Mouse (Mus musculus) layer of hippocampus, postnatal 10 days (tissue): ENCODE measurements at regions not wholly inside any gene's neighbourhood (a gene's known extent, or its start where the extent isn't known, plus 50 kb on each side); places are given as distances from the start of the nearest gene placed in this dataset.
"Not testable (repeated sequence)": the region's sequence is repeated elsewhere in the genome, so short reads cannot be mapped to it uniquely, and the experiment has no call there.

Experiments
- DNase-seq, 2 experiments: peaks; one replicate each; pipeline ENCODE4 v3.0.0; 2021; ENCODE audit warnings: low spot score in 2 of 2

- DNase-seq: no peak
Measured at GRCm38 (mm10) chr16:51169294-51169693, 578.3 kb upstream of the Ccdc54 start.

GRCm38 (mm10) chr16:51160768-51161167, 569.8 kb upstream of the Ccdc54 start:
- DNase-seq: no peak

DNA sequence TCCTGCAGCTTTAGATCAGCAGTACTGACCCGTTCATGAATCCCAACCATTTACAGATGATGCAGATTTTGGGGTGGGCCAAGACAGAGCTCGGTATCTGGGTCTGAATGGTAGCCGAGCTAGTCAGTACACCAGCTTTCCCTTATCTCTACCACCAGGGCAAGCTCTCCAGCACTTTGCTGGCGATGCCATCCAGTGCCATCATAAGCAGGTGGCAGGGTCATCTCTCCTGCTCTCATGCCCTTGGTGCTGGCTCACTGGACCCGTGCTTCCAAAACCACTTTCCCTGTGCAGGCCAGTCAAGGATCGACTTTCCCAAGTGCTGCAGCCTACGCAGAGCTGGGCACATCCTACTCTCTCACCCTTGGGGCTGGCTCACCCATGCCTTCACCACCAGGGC, 547.6 kb upstream of the Ccdc54 start:
- no peak for DNase-seq

GRCm38 (mm10) chr16:51119835-51120234, 528.9 kb upstream of the Ccdc54 start:
- DNase-seq: peak; percentile 27 to 46

- peak in 1 of 2 experiments; percentile 11 for DNase-seq
Measured at GRCm38 (mm10) chr16:51118365-51118764, 527.4 kb upstream of the Ccdc54 start.

DNA sequence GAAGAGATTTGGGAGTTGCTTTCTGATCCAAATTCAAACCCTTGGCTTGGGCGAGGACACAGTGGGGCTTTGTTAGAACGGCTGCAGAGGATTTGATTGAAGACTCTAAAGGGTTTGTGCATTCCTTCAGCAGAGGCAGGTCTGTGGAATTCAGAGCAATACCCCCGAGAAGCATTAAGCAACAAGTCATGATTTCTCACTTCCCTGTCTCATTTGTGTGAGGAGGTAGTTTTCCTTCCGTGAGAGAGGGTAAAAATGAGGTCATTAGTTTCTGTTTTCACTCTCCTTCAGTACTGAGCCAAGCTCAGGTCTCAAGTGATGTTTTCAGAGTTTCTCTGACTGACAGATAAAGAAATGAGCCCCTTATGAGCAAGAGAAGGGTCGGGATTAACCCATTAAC, 526.9 kb upstream of the Ccdc54 start:
- no peak for DNase-seq

DNA sequence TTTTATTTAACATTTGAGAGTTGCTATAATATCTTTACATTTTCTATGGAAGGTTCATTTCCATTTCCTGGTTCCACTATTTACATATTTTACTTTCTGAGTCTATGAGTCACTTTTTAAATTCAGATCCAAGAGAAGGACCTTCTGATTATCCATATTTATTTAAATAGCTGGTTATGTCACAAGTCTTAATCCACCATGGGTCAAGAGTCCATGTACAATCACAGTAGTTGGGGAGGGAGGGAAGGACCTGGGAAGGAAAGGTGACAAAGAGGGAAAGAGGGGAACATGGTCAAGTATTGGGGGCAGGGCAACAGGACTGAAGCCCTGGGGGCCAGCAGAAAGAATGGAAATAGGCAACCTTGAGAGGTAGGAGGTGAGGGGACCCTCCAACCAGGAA, 518.9 kb upstream of the Ccdc54 start:
- DNase-seq: no peak

GRCm38 (mm10) chr16:51107421-51107820, 516.5 kb upstream of the Ccdc54 start:
- no peak for DNase-seq

GRCm38 (mm10) chr16:51086556-51086955, 495.6 kb upstream of the Ccdc54 start:
- no peak for DNase-seq

- DNase-seq: no peak
Measured at GRCm38 (mm10) chr16:51080146-51080545, 489.2 kb upstream of the Ccdc54 start.

- DNase-seq: no peak
Measured at GRCm38 (mm10) chr16:51048650-51049049, 457.7 kb upstream of the Ccdc54 start.

DNA sequence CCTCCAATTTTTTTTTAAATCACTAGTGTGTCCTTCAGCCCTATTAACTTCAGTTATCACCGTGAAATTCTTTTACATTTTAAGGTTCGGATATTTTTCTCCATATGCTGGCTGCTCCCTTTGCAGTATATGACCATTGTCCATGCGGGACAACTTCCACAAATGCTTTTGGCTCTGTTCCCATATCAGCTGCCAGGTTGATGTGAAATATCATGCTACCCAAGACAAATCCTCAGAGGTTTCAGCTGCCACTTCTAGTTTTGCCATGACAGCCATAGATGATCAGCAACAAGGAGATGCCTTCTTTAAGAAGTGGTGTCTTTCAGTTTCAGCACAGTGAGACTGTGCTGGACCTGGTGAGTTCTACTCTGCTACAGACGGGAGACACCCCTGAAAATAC, 457.2 kb upstream of the Ccdc54 start:
- DNase-seq: no peak

DNA sequence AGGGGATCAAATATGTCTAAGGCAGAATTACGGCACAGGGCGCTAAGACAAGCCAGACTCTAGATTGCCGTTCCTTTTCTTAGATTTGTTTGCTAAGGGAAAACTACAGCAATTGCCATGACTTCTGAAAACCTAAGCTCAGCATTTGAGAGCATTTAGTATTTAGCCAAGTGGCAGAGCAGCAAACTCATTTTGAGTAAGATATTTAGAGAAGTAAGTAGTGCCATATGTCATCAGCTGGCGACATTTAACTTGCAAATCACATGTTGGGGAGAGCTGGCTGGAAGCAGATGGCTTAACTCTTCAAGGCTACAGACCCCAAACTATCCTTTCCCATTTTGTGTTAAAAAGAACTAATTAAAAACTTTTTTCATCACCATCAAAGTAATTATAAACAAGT, 450.4 kb upstream of the Ccdc54 start:
- DNase-seq: no peak

DNA sequence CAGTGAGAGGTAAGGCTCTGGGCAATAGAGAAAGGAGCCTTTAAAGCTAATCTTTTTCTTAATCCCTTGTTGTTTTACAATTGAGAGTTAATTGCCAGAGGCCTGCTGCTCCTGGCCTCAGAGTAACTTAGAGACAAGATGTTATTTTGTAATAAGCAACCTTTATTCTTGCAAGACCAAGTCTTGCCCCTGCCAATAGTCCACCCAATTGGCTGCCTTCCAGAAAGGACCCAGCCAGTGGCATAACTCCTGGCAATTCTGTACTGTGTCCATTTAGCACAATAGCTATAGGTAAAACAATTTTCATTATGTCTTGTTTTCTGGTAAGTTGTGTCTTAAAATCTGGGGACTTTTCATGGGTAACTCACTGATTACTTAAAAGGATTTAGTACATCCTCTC, 411.9 kb upstream of the Ccdc54 start:
- DNase-seq: no peak

- DNase-seq: no peak
Measured at GRCm38 (mm10) chr16:50964395-50964794, 373.4 kb upstream of the Ccdc54 start.

DNA sequence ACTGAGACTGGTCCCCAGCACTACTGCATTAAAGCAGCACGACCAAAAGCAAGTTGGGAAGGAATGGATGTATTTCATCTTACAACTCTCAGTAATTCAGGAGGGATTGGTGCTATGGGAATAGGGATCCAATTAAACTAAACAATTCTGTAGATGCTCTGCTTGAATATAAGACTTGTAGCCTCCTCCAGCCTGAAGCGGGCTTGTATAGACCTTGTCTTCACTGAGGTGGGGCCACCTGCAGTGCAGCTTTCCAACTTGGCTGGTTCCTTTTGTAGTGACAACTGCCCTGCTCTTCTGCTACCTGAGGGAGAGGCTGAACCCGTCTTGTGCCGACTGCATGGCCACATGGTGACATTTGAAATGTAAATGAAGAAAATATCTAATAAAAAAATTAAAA, 353.1 kb upstream of the Ccdc54 start:
- DNase-seq: no peak

DNA sequence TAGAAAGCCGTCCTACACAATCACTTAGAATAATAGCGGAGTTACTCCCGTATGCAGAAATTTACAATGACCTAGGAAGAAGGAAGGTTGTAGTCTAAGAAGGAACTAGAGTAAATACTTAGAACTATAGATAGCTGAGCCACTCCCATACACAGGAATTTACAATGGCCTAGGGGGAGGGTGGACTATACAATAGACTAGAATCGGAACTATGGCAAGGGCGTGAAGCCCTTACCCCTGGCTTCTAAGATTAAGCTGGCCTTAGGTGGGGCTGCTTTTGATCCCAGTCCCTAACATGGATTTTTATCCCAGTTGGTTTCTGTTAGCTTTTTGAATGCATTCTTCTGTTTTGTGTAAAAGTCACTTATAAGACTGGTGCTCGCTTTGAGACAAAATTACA, 352.6 kb upstream of the Ccdc54 start:
- DNase-seq: not testable (repeated sequence)

- no peak for DNase-seq
Measured at GRCm38 (mm10) chr16:50942291-50942690, 351.3 kb upstream of the Ccdc54 start.

DNA sequence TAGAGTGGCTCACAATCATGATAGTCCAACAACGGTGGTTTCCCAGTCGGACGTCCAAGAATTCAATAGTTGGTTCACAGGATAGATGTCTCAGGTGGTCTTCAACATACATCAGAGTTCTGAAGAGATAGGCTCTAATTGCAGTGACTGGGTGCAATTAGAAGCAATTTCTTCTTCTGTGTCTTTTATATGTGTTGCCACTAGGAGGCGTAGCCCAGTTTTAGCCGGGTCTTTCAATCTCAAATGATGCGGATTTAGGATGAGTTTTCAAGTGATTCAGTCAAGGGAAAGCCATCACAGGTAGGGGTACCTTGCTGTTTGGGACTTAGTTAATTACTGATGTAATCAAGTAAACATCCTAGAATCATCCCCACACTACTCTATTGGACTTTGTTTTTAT, 348.4 kb upstream of the Ccdc54 start:
- no peak for DNase-seq

- no peak for DNase-seq
Measured at GRCm38 (mm10) chr16:50907732-50908131, 316.8 kb upstream of the Ccdc54 start.

GRCm38 (mm10) chr16:50899151-50899550, 308.2 kb upstream of the Ccdc54 start:
- DNase-seq: no peak

- no peak for DNase-seq
Measured at GRCm38 (mm10) chr16:50877926-50878325, 287.0 kb upstream of the Ccdc54 start.

- no peak for DNase-seq
Measured at GRCm38 (mm10) chr16:50871318-50871717, 280.4 kb upstream of the Ccdc54 start.

DNA sequence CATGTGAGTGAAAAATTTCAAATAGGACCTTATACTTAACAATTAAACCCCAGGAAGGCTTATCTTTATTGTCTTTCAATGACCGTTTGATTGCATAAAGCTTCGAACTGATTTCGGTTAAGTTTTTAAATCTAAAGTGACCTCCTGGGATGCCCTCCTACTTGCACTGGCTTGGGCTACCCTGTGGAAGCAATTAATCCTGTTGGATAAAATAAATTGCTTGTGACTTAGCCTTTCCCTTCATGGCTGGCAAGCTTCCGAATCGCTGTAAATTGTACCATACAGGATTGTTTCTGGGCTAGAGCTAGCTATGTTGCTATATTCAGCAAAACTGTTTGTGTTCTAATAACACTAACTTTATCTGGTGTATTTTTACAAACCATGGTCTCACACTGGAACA, 272.6 kb upstream of the Ccdc54 start:
- no peak for DNase-seq
